Mouse (Mus musculus) testis, adult 2 months (tissue): Measurements from ENCODE around the gene Bach2.

Source experiments
- CTCF ChIP-seq: fragments of 200-500 bp; IDR thresholded peaks from 2 replicates; pipeline ENCODE4 v1.5.1; 2012; ENCODE audit warnings: low read depth, mild to moderate bottlenecking, inconsistent platforms, low read length, moderate library complexity; ENCODE audit not compliant: control insufficient read depth, insufficient read depth, insufficient replicate concordance
- POLR2A ChIP-seq: fragments of 200-500 bp; IDR thresholded peaks from 2 replicates; pipeline ENCODE4 v1.6.1; 2012; ENCODE audit warnings: low read depth, mild to moderate bottlenecking, inconsistent platforms, low read length, moderate library complexity; ENCODE audit not compliant: control insufficient read depth

- TF ChIP-seq CTCF (no peak), POLR2A (no peak)
Observed at GRCm38 (mm10) chr4:32325596-32325995, 87.0 kb downstream of the Bach2 start.
